Mouse (Mus musculus) lung, embryonic 14.5 days (tissue): ENCODE results near the gene Tmf1. TPM values are rescaled to one million over a fixed set of nuclear protein-coding genes. Genes with fewer than 3 reads are reported as not detected.

Experiments
- ATAC-seq: fragments of 200-750 bp; cut with Nextera tagmentation; 2 replicates; pipeline ENCODE4 v1.8.0; 2017; ENCODE audit warnings: mild to moderate bottlenecking, moderate TSS enrichment, moderate library complexity; ENCODE audit not compliant: insufficient read depth
- DNase-seq: peaks from one replicate; pipeline ENCODE4 v3.0.0-alpha.2; 2015
- H3K27ac ChIP-seq: fragments of 300-500 bp; sonication (generic); 2 replicates; pipeline ENCODE4 v1.5.1; 2014; ENCODE audit warnings: low read depth, mild to moderate bottlenecking, moderate library complexity
- H3K27me3 ChIP-seq: fragments of 300-500 bp; sonication (generic); 2 replicates; pipeline ENCODE4 v1.6.1; 2014; ENCODE audit warnings: low read length, control low read depth; ENCODE audit not compliant: insufficient read depth
- H3K36me3 ChIP-seq: fragments of 300-500 bp; sonication (generic); 2 replicates; pipeline ENCODE4 v1.6.1; 2014; ENCODE audit warnings: control low read depth; ENCODE audit not compliant: insufficient read depth
- H3K4me1 ChIP-seq: fragments of 300-500 bp; sonication (generic); 2 replicates; pipeline ENCODE4 v1.6.1; 2014; ENCODE audit warnings: antibody characterized with exemption, control low read depth; ENCODE audit not compliant: insufficient read depth
- H3K4me2 ChIP-seq: fragments of 300-500 bp; sonication (generic); 2 replicates; pipeline ENCODE4 v1.6.1; 2014; ENCODE audit warnings: mild to moderate bottlenecking
- H3K4me3 ChIP-seq: fragments of 300-500 bp; sonication (generic); 2 replicates; pipeline ENCODE4 v1.5.1; 2014; ENCODE audit warnings: low read depth, low read length
- H3K9ac ChIP-seq: fragments of 300-500 bp; sonication (generic); 2 replicates; pipeline ENCODE4 v1.6.1; 2014
- H3K9me3 ChIP-seq: fragments of 300-500 bp; sonication (generic); 2 replicates; pipeline ENCODE4 v1.6.1; 2016; ENCODE audit warnings: low read depth, low read length, control low read depth
- CTCF ChIP-seq: IDR thresholded peaks from 2 replicates; pipeline ENCODE4 v1.5.1; 2016; ENCODE audit warnings: antibody characterized with exemption, low read depth
- WGBS: fragments of 180-500 bp; shearing (Covaris S2); extraction: QIAGEN DNeasy Blood & Tissue Kit; methylation state at CpG from one replicate; pipeline ENCODE4 v1.1.7; 2014; 5-methylcytosine and 5-hydroxymethylcytosine counted together
- polyA plus RNA-seq: library from polyadenylated mRNA; unstranded; fragments of >200 nt; fragmentation: Nextera tagmentation; extraction: Ambion mirVana; gene quantifications from 2 replicates; pipeline ENCODE4 v1.2.1, GENCODE M21; 2014

The Tmf1 gene
- polyA plus RNA-seq, 1 experiment from 2014 or later = 30.3 TPM

GRCm38 (mm10) chr6:97204252-97204869, 25.4 kb upstream of the Tmf1 start:
- H3K9me3 ChIP-seq = no peaks in the 10 kb centered on the region

DNA sequence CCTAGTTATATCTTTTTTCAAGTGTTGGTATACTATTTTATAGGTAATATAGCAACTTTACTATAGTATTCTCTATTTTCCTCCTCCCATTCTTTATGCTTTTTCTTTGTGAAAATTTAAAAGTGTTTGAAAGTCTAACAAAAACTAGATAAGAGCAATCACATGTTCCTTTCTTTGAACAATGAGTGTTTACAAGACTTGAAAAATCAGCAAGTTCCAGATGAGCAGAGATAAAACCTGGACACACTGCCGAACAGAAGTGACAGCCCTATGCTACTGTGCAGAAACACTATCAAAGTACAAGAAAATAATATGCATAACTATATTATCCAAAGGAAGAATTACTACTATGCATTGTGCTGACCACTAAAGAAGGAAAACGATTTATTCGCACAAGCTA, 23.6 kb upstream of the Tmf1 start:
- WGBS = 67% methylated on average over 3 of the region's 3 CpGs
- no peak for DNase-seq
- no peak for TF ChIP-seq CTCF

More at GRCm38 (mm10) chr6:97204252-97204869, 25.4 kb upstream of the Tmf1 start:
- no peaks in the 10 kb centered on the region for H3K27me3 ChIP-seq
- H3K9ac ChIP-seq = peak overlapping the region; percentile 99
- peak overlapping the region; percentile 88 for H3K4me3 ChIP-seq
- H3K27ac ChIP-seq = peak overlapping the region; percentile 36; the same call in 1 of the 2 replicates
- ATAC-seq (no peak), DNase-seq (peak; percentile 18)
- TF ChIP-seq CTCF = no peak
- 0 out of 2 replicates have a peak, but pooled peaks cover 6% of the 10 kb centered on the region for H3K36me3 ChIP-seq
- WGBS = 13% methylated on average over 9 of the region's 9 CpGs
- peak overlapping the region; percentile 90 for H3K4me2 ChIP-seq
- H3K4me1 ChIP-seq = no peaks in the 10 kb centered on the region

DNA sequence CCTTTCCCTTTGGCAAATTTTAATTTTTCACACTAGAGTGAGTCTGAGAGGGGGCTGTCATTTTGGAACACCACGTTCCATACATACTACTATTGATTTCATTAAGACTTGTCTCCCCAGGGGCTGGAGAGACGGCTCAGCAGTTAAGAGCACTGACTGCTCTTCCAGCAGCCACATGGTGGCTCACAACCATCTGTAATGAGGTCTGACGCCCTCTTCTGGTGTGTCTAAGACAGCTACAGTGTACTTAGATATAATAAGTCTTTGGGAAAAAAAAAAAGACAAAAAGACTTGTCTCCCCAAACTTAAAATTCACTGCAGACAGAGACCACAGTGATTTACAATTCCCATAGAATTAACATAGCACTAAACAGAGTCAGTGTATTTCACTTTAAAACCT, 21.5 kb upstream of the Tmf1 start:
- no peak overlapping the region for H3K27ac ChIP-seq
- H3K4me1 ChIP-seq = no peaks in the 10 kb centered on the region
- no peaks in the 10 kb centered on the region for H3K27me3 ChIP-seq
- WGBS = 63% methylated on average over 3 of the region's 3 CpGs
- DNase-seq (no peak), ATAC-seq (no peak)
- no peak overlapping the region for H3K9ac ChIP-seq
- no peak overlapping the region for H3K4me3 ChIP-seq
- peaks cover 33% of the 10 kb centered on the region for H3K36me3 ChIP-seq
- TF ChIP-seq CTCF = no peak
- H3K9me3 ChIP-seq = no peaks in the 10 kb centered on the region
- no peak overlapping the region for H3K4me2 ChIP-seq

More for the DNA sequence above, 23.6 kb upstream of the Tmf1 start:
- Histone ChIP-seq H3K27me3 (no peaks in the 10 kb centered on the region), H3K4me2 (no peak overlapping the region), H3K9me3 (no peaks in the 10 kb centered on the region), H3K36me3 (peaks cover 20% of the 10 kb centered on the region; the same call in 1 of the 2 replicates), H3K4me1 (no peaks in the 10 kb centered on the region), H3K27ac (no peak overlapping the region), H3K9ac (no peak overlapping the region), H3K4me3 (no peak overlapping the region)
- ATAC-seq = no peak

- H3K9ac ChIP-seq = peak overlapping the region; percentile 96
- no peak; the same call in none of the 2 replicates for ATAC-seq
- H3K4me3 ChIP-seq = peak overlapping the region; percentile 97
- TF ChIP-seq CTCF = no peak
- no peaks in the 10 kb centered on the region for H3K27me3 ChIP-seq
- WGBS = 8% methylated on average over 11 of the region's 11 CpGs
- H3K27ac ChIP-seq = peak overlapping the region; percentile 88
- peaks cover 23% of the 10 kb centered on the region for H3K36me3 ChIP-seq
- no peaks in the 10 kb centered on the region for H3K9me3 ChIP-seq
- no peak for DNase-seq
- peak overlapping the region; percentile 78 for H3K4me2 ChIP-seq
- H3K4me1 ChIP-seq = 0 out of 2 replicates have a peak, but pooled peaks cover 3% of the 10 kb centered on the region
Measured at GRCm38 (mm10) chr6:97179367-97179828, 476 bp upstream of the Tmf1 start.

DNA sequence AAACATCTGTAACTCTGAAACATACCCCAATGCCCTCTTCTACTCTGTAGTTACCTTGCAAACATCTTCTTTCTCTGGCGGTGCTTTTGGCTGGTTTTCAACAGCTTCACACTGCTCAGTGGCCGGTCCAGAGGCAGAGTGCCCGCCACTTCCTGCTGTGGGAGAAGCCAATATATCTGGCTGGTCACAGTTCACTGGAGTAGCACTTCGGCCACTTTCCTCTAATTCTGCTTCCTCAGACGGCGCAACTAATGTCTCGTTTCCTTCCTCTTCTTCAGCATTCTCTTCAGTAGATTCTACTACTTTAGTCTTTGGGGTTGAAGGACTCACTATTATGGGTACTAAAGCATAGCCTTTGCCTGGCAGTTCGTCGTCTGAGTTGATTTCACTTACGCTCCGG, 3.2 kb downstream of the Tmf1 start:
- no peaks in the 10 kb centered on the region for H3K27me3 ChIP-seq
- peaks cover 42% of the 10 kb centered on the region for H3K36me3 ChIP-seq
- 0 out of 2 replicates have a peak, but pooled peaks cover 3% of the 10 kb centered on the region for H3K4me1 ChIP-seq
- no peak overlapping the region for H3K9ac ChIP-seq
- H3K4me2 ChIP-seq = 0 out of 2 replicates have a peak overlapping the region, but pooled peaks have one; percentile 4
- TF ChIP-seq CTCF = no peak
- DNase-seq = no peak
- H3K27ac ChIP-seq = no peak overlapping the region
- ATAC-seq = no peak
- no peak overlapping the region for H3K4me3 ChIP-seq
- H3K9me3 ChIP-seq = no peaks in the 10 kb centered on the region
- 78% methylated on average over 11 of the region's 11 CpGs for WGBS

DNA sequence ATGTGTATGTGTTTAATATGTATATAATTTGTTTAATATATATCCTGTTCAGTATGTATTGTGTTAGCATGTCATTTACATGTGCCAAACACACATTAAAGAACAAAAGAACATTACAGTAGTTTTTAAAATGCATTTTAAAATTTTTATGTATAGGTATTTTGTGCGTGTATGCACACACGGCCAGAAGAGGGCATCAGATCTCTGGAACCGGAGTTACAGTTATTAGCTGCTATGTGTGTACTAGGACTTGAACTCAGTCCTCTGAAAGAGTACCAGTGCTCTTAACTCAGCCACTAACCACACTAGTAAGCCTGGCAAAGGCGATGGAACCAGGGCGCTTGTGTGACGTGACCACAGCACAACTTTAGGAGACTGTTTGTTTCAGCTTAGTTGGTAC, 28.8 kb downstream of the Tmf1 start:
- Histone ChIP-seq H3K4me1 (peaks cover 10% of the 10 kb centered on the region), H3K4me3 (no peak overlapping the region), H3K9me3 (no peaks in the 10 kb centered on the region), H3K9ac (no peak overlapping the region), H3K27me3 (no peaks in the 10 kb centered on the region), H3K4me2 (no peak overlapping the region), H3K36me3 (peaks cover 3% of the 10 kb centered on the region; the same call in 1 of the 2 replicates), H3K27ac (no peak overlapping the region)
- peak; percentile 32; the same call in 1 of the 2 replicates for TF ChIP-seq CTCF
- DNase-seq (peak; percentile 24), ATAC-seq (no peak)
- WGBS = 82% methylated on average over 6 of the region's 6 CpGs

- no peak overlapping the region for H3K9ac ChIP-seq
Measured at GRCm38 (mm10) chr6:97149721-97150120, 29.2 kb downstream of the Tmf1 start.

More at GRCm38 (mm10) chr6:97149721-97150120, 29.2 kb downstream of the Tmf1 start:
- no peaks in the 10 kb centered on the region for H3K9me3 ChIP-seq
- no peak overlapping the region; the same call in 1 of the 2 replicates for H3K4me2 ChIP-seq
- DNase-seq (no peak), ATAC-seq (no peak)
- no peak for TF ChIP-seq CTCF
- H3K27ac ChIP-seq = no peak overlapping the region
- no peak overlapping the region for H3K4me3 ChIP-seq
- peaks cover 10% of the 10 kb centered on the region for H3K4me1 ChIP-seq
- H3K27me3 ChIP-seq = no peaks in the 10 kb centered on the region
- WGBS = 67% methylated on average over 2 of the region's 2 CpGs
- peaks cover 3% of the 10 kb centered on the region; the same call in 1 of the 2 replicates for H3K36me3 ChIP-seq
